Mouse (Mus musculus) myocyte (in vitro differentiated cells): Measurements from ENCODE around the gene Gm3045. TPM values are rescaled to one million over a fixed set of nuclear protein-coding genes. Genes with fewer than 3 reads are reported as not detected.

ENCODE experiments used
- H3K27me3 ChIP-seq: one replicate; pipeline ENCODE4 v1.6.1; 2011; ENCODE audit not compliant: control insufficient read depth, insufficient read depth, insufficient read length
- H3K36me3 ChIP-seq: one replicate; pipeline ENCODE4 v1.6.1; 2011; ENCODE audit not compliant: control insufficient read depth, insufficient read depth
- H3K4me2 ChIP-seq: one replicate; pipeline ENCODE4 v1.6.1; 2011; ENCODE audit warnings: low read depth, control low read depth
- H3K4me3 ChIP-seq: one replicate; pipeline ENCODE4 v1.5.1; 2011; ENCODE audit warnings: mild to moderate bottlenecking, control low read depth, moderate library complexity
- H3K79me2 ChIP-seq: one replicate; pipeline ENCODE4 v1.6.1; 2011; ENCODE audit not compliant: control insufficient read depth, insufficient read depth
- H3ac ChIP-seq: one replicate; pipeline ENCODE4 v1.6.1; 2011; ENCODE audit not compliant: control insufficient read depth, insufficient read length
- CEBPB ChIP-seq: IDR thresholded peaks from 2 replicates; pipeline ENCODE4 v1.6.1; 2011; ENCODE audit warnings: mild to moderate bottlenecking, moderate library complexity; ENCODE audit not compliant: poor library complexity, insufficient read depth, severe bottlenecking
- E2F4 ChIP-seq: IDR thresholded peaks from one replicate; pipeline ENCODE4 v1.6.1; 2011; ENCODE audit warnings: mild to moderate bottlenecking, control low read depth, moderate library complexity; ENCODE audit not compliant: insufficient read depth
- MAX ChIP-seq: IDR thresholded peaks from one replicate; pipeline ENCODE4 v1.6.1; 2011; ENCODE audit warnings: low read depth, mild to moderate bottlenecking, control low read depth
- MYOD1 ChIP-seq, 3 experiments: IDR thresholded peaks; one replicate each; pipeline ENCODE4 v1.6.1; 2011; ENCODE audit warnings: control low read depth in 2 of 3, low read depth in 2 of 3, mild to moderate bottlenecking in 2 of 3, moderate library complexity in 1 of 3; ENCODE audit not compliant: insufficient read length in 2 of 3, control insufficient read depth in 1 of 3
- MYOG ChIP-seq, 3 experiments: IDR thresholded peaks; one replicate each; pipeline ENCODE4 v1.6.1; 2011; ENCODE audit warnings: control low read depth in 2 of 3, low read depth in 2 of 3, mild to moderate bottlenecking in 2 of 3; ENCODE audit not compliant: insufficient read length in 2 of 3, control insufficient read depth in 1 of 3, insufficient read depth in 1 of 3
- POLR2A ChIP-seq: IDR thresholded peaks from one replicate; pipeline ENCODE4 v1.6.1; 2011; ENCODE audit warnings: low read depth, mild to moderate bottlenecking, control low read depth, moderate library complexity; ENCODE audit not compliant: insufficient read length
- POLR2AphosphoS2 ChIP-seq: IDR thresholded peaks from one replicate; pipeline ENCODE4 v1.6.1; 2011; ENCODE audit warnings: low read depth, control low read depth; ENCODE audit not compliant: insufficient read length
- REST ChIP-seq: IDR thresholded peaks from one replicate; pipeline ENCODE4 v1.6.1; 2011; ENCODE audit warnings: mild to moderate bottlenecking, control low read depth, moderate library complexity; ENCODE audit not compliant: insufficient read depth, insufficient read length
- SRF ChIP-seq: IDR thresholded peaks from one replicate; pipeline ENCODE4 v1.6.1; 2011; ENCODE audit warnings: low read depth; ENCODE audit not compliant: control insufficient read depth, insufficient read length
- TCF12 ChIP-seq: IDR thresholded peaks from one replicate; pipeline ENCODE4 v1.6.1; 2011; ENCODE audit warnings: mild to moderate bottlenecking, control low read depth; ENCODE audit not compliant: poor library complexity, insufficient read depth, severe bottlenecking
- TCF3 ChIP-seq: IDR thresholded peaks from one replicate; pipeline ENCODE4 v1.6.1; 2011; ENCODE audit warnings: low read depth, control low read depth; ENCODE audit not compliant: insufficient read length
- USF1 ChIP-seq: IDR thresholded peaks from one replicate; pipeline ENCODE4 v1.6.1; 2011; ENCODE audit warnings: low read depth, mild to moderate bottlenecking, control low read depth, moderate library complexity
- polyA plus RNA-seq: library from polyadenylated mRNA; unstranded; fragments of >200 nt; fragmentation: generic; extraction: Trizol; gene quantifications from one replicate; pipeline ENCODE4 v1.2.1, GENCODE M21; 2012; ENCODE audit warnings: missing spikeins

Gm3045 gene
- polyA plus RNA-seq = not detected

- TF ChIP-seq E2F4 (no peak), SRF (no peak), MYOD1 (IDR thresholded peaks at IDR 0.05; ENCODE audit: control insufficient read depth in 1 of 3, insufficient read length in 2 of 3, low read depth in 2 of 3) (no peak), MAX (no peak), POLR2A (no peak), TCF12 (no peak), TCF3 (no peak), REST (no peak), USF1 (no peak), CEBPB (no peak)
- no peak within 1 kb of the TSS for H3K4me3 ChIP-seq
- H3K36me3 ChIP-seq = no peaks in the 10 kb centered on the region
- H3K79me2 ChIP-seq = no peaks in the 10 kb centered on the region
- no peak within 1 kb of the TSS for H3K4me2 ChIP-seq
- peaks cover 5% of the 10 kb centered on the region for H3K27me3 ChIP-seq
- H3ac ChIP-seq = no peak within 1 kb of the TSS
Observed at GRCm38 (mm10) chr13:56426365-56426764, at the start of gene Gm3045. Gm3045 (plus strand) TSS chr13:56426594.

GRCm38 (mm10) chr13:56380855-56381685 lies 45.3 kb upstream of the Gm3045 start:
- H3K36me3 ChIP-seq = no peaks in the 10 kb centered on the region
- no peak overlapping the region for H3K4me2 ChIP-seq
- TF ChIP-seq REST = no peak
- no peak for TF ChIP-seq TCF3
- no peak for TF ChIP-seq MYOD1 (IDR thresholded peaks at IDR 0.05; ENCODE audit: control insufficient read depth in 1 of 3, insufficient read length in 2 of 3, low read depth in 2 of 3)
- TF ChIP-seq E2F4 = no peak
- TF ChIP-seq MAX = no peak
- no peak for TF ChIP-seq USF1
- no peak for TF ChIP-seq SRF
- TF ChIP-seq CEBPB = no peak
- TF ChIP-seq MYOG (IDR thresholded peaks at IDR 0.05; ENCODE audit: control insufficient read depth in 1 of 3, insufficient read depth in 1 of 3, insufficient read length in 2 of 3, low read depth in 2 of 3) = no peak
- TF ChIP-seq POLR2AphosphoS2 = no peak
- TF ChIP-seq TCF12 = no peak
- no peak for TF ChIP-seq POLR2A
- no peak overlapping the region for H3ac ChIP-seq
- no peak overlapping the region for H3K4me3 ChIP-seq
- H3K27me3 ChIP-seq = no peaks in the 10 kb centered on the region
- no peaks in the 10 kb centered on the region for H3K79me2 ChIP-seq

- no peak overlapping the region for H3K4me2 ChIP-seq
- no peak overlapping the region for H3ac ChIP-seq
- no peaks in the 10 kb centered on the region for H3K27me3 ChIP-seq
- no peak overlapping the region for H3K4me3 ChIP-seq
- no peak for TF ChIP-seq MYOG (IDR thresholded peaks at IDR 0.05; ENCODE audit: control insufficient read depth in 1 of 3, insufficient read depth in 1 of 3, insufficient read length in 2 of 3, low read depth in 2 of 3)
- no peak for TF ChIP-seq USF1
- no peaks in the 10 kb centered on the region for H3K79me2 ChIP-seq
- no peaks in the 10 kb centered on the region for H3K36me3 ChIP-seq
Observed at GRCm38 (mm10) chr13:56383406-56383805, 43.0 kb upstream of the Gm3045 start.

GRCm38 (mm10) chr13:56386411-56386810 lies 40.0 kb upstream of the Gm3045 start:
- H3K4me2 ChIP-seq = no peak overlapping the region
- H3K79me2 ChIP-seq = no peaks in the 10 kb centered on the region
- H3K36me3 ChIP-seq = no peaks in the 10 kb centered on the region
- no peaks in the 10 kb centered on the region for H3K27me3 ChIP-seq
- H3K4me3 ChIP-seq = no peak overlapping the region
- H3ac ChIP-seq = no peak overlapping the region
- TF ChIP-seq E2F4 (no peak), TCF12 (no peak), SRF (no peak), POLR2A (no peak), POLR2AphosphoS2 (no peak), MYOG (IDR thresholded peaks at IDR 0.05; ENCODE audit: control insufficient read depth in 1 of 3, insufficient read depth in 1 of 3, insufficient read length in 2 of 3, low read depth in 2 of 3) (no peak), USF1 (no peak), CEBPB (no peak), MYOD1 (IDR thresholded peaks at IDR 0.05; ENCODE audit: control insufficient read depth in 1 of 3, insufficient read length in 2 of 3, low read depth in 2 of 3) (no peak), REST (no peak)

- Histone ChIP-seq H3K4me3 (no peak overlapping the region), H3K79me2 (no peaks in the 10 kb centered on the region), H3K27me3 (no peaks in the 10 kb centered on the region), H3ac (no peak overlapping the region), H3K4me2 (no peak overlapping the region), H3K36me3 (no peaks in the 10 kb centered on the region)
- TF ChIP-seq REST (no peak), SRF (no peak), USF1 (peak; percentile 7), TCF12 (no peak), E2F4 (no peak), POLR2A (no peak)
Observed at GRCm38 (mm10) chr13:56387374-56387773, 39.0 kb upstream of the Gm3045 start.

GRCm38 (mm10) chr13:56388042-56388441 lies 38.4 kb upstream of the Gm3045 start:
- H3ac ChIP-seq = no peak overlapping the region
- no peaks in the 10 kb centered on the region for H3K79me2 ChIP-seq
- no peak overlapping the region for H3K4me3 ChIP-seq
- TF ChIP-seq REST = no peak
- no peak for TF ChIP-seq POLR2AphosphoS2
- no peak for TF ChIP-seq USF1
- TF ChIP-seq SRF = no peak
- no peak for TF ChIP-seq MYOG (IDR thresholded peaks at IDR 0.05; ENCODE audit: control insufficient read depth in 1 of 3, insufficient read depth in 1 of 3, insufficient read length in 2 of 3, low read depth in 2 of 3)
- no peak for TF ChIP-seq MYOD1 (IDR thresholded peaks at IDR 0.05; ENCODE audit: control insufficient read depth in 1 of 3, insufficient read length in 2 of 3, low read depth in 2 of 3)
- no peak for TF ChIP-seq TCF12
- TF ChIP-seq MAX = no peak
- no peak for TF ChIP-seq POLR2A
- TF ChIP-seq E2F4 = no peak
- no peak for TF ChIP-seq CEBPB
- no peak for TF ChIP-seq TCF3
- H3K27me3 ChIP-seq = no peaks in the 10 kb centered on the region
- H3K4me2 ChIP-seq = no peak overlapping the region
- H3K36me3 ChIP-seq = no peaks in the 10 kb centered on the region
